Mouse (Mus musculus) thymus, postnatal 10 days (tissue): ENCODE results near the gene Tlx3.

ENCODE experiments used
- DNase-seq, 2 experiments: peaks; one replicate each; pipeline ENCODE4 v3.0.0; 2021; ENCODE audit warnings: low spot score in 2 of 2

Gene Tlx3

DNA sequence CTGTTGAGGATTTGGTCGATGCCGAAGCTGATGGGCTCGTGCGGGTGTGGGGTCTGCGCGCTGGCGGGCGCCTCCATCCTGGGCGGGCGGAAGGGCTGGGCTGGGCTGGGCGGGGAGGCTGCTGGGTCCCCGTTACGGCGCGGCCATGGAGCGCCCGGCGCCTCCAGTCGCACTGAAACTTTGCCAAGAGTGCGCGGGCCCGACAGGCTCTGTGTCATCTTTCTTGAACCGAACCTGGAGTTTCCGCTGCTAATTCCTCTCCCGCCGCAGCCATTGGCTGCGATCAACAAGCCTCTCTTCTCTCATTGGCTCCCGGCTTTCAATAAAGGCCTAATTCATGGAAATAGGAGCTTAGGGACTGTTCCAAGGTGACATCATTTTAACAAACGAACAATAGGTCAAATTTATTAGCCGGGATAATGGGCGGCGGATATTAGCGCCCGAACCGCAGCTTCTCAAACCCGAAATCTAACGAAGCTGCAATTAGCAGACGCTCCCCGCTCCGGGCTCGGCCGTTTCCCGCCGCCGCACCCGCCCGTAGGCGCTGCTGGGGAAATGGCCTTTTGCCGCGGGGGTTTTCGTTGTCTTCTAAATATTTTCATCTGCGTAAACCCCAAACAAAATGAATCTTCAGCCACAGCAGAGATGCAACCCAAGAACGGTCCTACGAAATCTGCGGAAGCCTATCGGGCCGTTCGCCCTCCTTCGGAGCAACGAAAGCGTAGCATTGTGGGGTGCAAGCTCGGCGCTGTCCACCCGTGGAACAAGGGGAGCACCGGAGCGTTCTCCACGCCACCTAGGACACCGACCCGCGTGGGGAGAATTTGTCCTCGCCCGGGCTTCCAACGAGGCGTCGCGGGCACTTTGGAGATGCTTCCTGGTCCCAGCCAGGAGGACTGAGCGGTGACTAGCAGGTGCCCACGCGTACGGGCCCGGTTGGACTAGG lies at the start of gene Tlx3:
Gene Tlx3 (minus strand): TSS at position 207 of the 946 bp plus-strand sequence.
- DNase-seq, result no peak

GRCm38 (mm10) chr11:33240295-33240694 lies 36.9 kb upstream of the Tlx3 start:
- no peak for DNase-seq

GRCm38 (mm10) chr11:33234134-33234533 lies 30.7 kb upstream of the Tlx3 start:
- DNase-seq, result no peak

DNA sequence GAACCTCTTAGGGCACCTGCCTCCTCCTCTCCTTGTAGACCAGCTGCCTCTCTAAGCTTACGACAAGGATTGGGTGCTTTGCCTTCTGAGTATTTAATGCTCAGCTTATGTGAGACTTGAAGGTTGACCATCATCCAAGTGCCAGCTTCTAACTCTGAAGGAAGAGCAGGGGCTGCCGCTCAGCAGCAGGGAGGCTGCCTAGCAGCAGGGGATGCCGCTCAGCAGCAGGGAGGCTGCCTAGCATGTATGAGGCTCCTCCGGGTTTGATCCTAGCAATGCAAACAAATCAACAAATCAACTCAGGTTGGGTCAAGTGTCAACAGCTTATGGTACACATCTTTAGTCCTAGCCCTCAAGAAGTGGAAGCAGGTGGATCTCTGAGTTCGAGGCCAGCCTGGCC lies 28.7 kb upstream of the Tlx3 start:
- no peak for DNase-seq

DNA sequence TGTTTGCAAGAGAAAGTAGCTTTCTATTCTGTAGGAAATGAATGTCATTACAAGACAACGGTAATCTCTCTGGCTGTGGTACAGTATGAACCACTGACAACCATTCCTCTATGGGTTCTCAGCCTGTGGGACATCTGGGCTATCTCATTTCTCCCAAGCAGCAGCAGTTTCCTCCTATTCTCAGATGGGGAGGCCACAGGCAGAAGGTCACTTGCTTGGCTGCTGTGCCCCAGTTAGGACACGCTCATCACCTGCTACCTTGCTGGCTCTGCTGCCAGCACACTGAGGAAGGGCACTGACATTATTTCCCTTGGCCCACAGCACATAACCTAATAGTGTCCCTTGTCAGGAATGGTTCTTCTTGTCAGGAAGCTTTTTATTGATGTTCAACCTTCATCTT lies 24.8 kb upstream of the Tlx3 start:
- DNase-seq, result no peak

GRCm38 (mm10) chr11:33226516-33226915 lies 23.1 kb upstream of the Tlx3 start:
- no peak for DNase-seq

GRCm38 (mm10) chr11:33221566-33222365 lies 18.4 kb upstream of the Tlx3 start:
- DNase-seq, result no peak

DNA sequence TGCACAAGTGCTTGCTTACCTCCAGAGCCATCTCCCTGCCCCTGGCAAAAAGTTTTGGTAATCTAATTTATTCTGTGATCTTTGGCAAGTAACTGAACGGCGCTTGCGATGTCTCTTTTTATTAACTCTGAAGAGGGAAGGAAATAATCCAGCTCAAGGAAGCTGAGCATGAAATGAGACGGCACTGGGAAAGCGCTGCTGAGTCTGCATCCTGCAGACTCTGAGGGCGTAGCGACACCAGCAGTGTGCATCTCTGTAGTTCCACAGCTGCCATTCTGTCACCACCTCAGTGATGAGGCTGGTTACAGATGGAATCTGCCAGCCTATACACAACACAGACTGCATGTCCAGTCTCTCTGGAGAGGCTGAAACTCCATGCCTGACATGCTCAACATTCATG lies 17.4 kb upstream of the Tlx3 start:
- no peak for DNase-seq

DNA sequence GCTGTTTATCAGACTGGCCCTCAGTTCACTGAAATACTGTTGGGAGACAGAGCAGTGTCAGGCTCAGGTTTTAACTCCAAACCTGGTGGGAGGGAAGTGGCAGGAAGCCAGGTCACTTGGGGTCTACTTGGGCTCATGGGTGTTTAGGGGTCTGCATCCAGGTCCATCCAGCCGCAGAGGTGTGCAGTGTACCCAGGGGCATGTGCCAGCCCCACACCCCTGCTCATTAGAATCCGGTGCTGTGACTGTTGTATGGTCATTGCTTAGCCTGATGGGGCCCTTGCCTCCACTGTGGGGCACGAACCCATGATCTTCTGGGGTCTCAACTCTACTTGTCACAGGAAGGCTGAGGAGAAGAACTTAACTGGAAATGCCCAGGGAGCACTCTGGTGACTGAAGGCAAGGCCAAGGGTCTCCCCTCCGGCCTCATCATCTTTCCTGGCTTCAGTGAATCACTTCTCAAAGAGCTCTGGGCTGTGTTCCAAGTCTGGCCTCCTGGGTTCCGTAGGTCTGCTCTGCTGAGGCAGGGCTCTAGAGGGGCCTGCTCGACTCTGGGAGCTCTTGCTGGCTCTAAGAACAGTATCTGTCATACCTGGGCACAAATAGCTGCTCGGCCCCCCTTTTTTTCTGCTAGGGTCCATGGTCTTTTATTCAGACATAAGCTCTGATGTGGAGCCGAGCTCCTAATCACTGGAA lies 14.1 kb upstream of the Tlx3 start:
- DNase-seq, result no peak

DNA sequence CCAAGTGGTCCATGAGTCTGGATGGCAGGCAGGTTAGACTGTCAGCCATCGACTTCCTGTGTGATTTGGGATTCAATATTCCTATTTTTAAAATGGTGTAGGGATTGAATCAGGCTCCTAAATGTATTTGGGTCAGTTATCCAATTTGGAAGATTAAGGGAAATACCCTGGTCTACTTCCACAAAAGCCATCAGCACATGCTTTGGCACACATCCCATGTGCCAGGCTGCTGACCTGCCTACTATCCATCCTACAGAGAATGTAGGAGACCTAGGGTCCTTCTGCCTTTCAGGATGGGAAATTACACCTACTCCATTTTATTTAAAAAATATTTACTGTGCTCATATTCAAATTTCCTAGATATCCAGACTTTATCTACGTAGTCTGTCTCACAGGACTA lies 4.0 kb upstream of the Tlx3 start:
- no peak for DNase-seq

DNA sequence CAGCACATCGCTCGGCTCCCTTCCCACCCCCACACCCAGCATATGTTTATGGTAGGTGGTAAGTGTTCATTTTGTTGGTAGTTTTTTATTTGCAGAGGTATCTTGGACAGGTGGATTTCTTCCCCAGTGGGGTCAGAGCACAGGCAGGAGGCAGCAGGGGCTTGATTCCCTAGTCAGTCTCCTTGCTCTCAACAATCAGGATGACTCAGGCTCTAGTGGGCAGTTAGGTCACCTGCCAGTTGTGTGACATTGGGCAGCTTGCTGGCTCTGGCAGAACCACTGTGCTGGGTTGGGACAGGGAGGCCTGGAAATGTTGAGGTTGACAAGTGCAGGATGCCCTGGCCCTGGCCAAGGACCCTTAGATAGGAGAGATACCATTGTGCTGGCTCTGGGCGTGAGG lies 1.6 kb upstream of the Tlx3 start:
- DNase-seq, result no peak

- DNase-seq, result no peak
These were observed 928 bp upstream of the Tlx3 start for GRCm38 (mm10) chr11:33204329-33204705.

- DNase-seq, result no peak
These were observed 417 bp downstream of the Tlx3 start for GRCm38 (mm10) chr11:33202972-33203371.

DNA sequence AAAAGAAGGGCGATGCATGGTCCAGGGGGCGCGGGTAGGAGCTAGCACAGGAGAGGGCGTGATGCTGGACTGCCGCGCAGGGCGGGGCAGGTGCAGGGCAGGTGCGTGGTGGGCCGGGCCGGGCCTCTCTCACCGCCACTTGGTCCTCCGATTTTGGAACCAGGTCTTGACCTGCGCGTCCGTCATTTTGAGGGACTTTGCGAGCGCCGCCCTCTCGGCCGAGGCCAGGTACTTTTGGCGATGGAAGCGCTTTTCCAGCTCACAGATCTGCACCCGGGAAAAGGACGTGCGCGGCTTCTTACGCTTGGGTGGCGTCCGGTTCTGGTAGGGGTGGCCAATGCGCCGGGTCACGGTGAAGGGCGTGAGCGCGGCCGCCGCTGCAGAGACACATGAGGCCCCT lies 1.1 kb downstream of the Tlx3 start:
- no peak for DNase-seq

GRCm38 (mm10) chr11:33201626-33202010 lies 1.8 kb downstream of the Tlx3 start:
- no peak for DNase-seq

GRCm38 (mm10) chr11:33200764-33201625 lies 2.4 kb downstream of the Tlx3 start:
- no peak for DNase-seq

DNA sequence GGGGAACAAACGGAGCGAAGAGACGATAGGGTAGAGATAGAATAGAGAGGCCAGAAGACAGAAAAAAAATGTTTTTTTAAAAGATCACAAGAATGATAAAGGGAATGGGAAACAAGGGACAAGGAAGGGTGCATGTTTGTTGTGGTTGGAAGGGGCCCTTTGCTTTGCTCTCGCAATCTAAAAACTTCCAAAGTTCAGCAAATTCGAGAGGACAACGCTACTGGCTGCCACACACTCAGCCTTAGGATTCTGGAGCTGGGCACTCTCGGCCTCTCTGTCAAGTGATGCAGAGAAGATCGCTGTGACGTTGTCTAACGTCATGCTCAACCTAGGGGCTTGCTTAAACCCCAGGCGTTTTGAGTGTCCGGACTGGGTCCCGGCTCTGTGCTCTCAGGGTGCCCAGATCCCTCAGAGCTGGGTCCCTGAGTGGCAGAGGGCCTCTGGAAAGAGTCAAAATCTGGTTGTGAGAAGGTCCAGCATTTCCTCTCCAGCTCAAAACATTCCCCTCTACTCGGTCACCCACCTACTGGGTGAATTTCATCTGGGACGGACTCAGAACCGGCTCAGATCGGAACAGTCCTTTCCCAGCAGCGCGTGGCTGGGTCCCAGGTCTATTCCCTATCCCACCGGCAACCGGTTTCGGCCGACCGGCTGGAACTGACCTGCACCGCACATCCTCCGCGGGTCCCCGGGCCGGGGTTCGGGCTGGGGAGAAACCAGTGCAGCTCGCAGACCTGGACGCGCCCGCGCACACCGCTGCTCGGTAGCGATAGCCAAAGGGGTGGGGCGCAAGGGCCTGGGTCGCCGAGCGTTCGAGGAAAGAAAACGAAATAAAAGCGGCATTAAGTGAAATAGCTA lies 3.3 kb downstream of the Tlx3 start:
- no peak for DNase-seq

DNA sequence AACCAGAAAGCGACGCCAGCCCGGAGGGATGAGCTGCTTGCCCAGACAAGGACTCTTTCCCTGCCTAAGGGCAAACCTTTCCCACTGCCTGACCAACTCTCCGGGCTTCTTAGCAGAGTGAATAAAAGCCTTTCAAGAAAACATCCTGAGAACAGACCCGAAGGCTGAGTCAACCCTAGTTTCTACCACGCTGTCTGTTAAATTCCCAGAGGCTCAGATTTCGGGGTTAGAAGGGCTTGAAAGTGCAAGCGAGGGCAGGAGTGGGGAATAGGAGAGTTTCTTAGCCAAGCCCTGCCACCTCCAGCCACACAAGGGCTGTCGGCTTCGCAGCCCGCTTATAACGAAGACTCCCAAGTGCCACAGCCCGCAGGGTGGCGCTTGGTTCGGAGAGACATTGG lies 4.3 kb downstream of the Tlx3 start:
- DNase-seq, result no peak

DNA sequence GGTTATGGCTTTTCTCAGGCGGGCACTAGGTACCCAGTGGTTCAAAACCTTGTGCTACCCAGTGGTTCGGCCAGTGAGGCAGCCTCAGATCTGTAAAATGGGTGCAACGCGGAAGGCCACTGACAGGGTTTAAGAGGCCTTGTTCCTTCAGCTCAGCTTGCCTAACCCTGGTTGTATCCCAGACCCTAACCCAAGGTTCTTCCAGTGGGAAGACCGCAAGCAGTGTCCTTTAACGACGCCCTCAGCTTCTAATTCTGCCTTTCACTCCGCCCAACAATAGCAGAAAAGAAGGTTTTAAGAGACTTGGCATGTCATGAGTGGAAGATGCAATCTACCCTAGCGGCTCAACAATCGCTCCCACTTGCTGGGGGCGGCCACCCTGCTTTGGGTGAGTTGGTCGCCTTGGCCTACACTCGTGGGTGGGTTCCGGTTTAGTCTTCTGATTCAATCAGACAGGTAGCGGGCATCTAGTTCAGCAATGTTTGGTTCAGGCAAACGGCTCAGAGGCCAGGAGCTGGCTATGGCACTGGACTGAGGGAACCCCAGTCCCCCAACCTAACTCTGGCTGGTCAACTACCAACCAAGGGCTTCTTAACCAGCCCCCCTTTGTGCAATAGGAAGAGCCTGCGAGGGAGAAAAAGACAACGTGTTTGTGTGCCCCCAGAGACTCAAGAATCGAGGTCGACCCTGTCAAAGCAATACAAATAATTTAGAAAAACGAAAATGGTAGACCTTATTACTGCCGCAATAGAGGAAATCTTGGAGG lies 4.9 kb downstream of the Tlx3 start:
- no peak for DNase-seq

DNA sequence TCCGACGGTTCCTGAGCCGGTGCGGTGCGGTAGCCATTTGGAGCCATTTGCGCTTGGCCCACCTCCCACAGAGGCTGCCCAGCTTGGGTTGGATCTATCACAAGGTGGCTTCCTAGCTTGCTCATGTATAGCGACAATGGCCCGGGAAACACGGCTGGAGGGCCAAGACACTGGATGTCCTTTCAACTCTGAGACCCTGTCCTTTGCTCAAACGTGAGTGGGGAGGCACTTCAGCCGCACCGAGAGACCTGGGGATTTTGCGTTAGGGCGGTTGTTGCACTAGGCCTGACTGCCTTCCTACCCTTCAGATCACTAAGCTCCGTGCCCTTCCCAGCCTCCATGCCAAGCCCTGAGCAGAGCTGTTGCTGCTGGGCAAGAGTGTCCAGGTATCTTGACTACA lies 5.7 kb downstream of the Tlx3 start:
- DNase-seq, result no peak
